Mouse (Mus musculus): ENCODE results near the gene Sowahd.

Sowahd gene

DNA sequence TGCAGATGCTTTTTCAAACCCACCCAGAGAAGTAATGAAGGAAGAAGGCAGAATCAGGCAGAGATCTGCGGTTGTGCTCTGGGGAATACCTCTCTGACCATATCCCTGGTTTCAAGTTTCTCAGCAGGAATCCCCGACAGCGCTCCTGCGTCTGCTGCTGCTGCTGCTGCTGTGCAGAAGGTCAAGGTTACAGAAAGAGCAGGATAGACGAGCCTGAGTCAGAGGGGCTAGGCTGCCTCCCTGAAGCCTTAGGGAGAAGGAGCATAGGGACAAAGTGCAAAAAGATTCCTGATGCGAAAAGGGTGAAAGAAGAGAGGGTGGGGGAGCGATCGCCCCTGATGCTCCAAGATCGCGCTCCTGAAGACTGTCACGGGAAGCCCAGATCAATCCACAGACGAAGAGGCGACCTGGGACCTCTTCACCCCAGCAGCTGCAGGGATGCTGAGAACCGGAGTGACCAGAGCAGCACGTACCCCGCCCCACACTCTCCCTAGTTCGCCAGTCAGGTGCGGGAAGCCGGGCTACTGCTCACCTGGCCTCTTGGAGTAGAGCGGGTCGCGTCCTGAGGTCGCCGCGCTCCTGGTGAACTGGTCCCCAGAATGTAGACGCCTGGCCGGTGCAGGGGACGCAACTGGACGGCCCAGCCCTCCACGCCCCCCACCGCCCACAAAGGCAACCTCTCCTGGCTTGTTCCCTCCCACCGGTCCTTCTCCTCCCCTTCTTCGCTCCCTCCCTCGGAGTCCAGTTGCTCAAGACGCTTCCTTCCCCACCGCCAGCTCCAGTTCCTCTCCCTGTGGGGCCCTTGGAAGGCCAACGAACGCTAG is at the start of gene Sowahd:
Gene Sowahd (plus strand): TSS at position 780 of the 824 bp plus-strand sequence.
- DNase-seq (ENCODE audit: low spot score): peak; percentile 25

DNA sequence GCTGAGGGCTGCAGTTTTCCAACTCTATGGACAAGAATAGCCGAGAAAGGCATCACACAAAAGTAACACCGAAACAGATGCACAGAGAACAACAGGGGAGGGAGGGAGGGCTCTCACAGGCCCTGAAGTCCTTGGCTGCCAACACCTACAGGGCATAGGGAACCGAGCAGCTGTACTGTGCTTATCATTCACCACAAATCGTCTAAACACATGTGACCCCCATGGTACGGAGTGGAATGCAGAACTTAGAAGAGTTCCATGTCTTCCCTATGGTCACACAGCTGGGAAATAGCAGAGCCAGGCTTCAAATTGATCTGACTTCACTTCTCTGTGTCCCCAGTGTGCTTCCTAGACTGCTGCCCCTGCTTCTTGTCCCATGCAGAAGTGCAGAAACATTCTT is 34.8 kb upstream of the Sowahd start:
- no peak for DNase-seq (ENCODE audit: low spot score)

DNA sequence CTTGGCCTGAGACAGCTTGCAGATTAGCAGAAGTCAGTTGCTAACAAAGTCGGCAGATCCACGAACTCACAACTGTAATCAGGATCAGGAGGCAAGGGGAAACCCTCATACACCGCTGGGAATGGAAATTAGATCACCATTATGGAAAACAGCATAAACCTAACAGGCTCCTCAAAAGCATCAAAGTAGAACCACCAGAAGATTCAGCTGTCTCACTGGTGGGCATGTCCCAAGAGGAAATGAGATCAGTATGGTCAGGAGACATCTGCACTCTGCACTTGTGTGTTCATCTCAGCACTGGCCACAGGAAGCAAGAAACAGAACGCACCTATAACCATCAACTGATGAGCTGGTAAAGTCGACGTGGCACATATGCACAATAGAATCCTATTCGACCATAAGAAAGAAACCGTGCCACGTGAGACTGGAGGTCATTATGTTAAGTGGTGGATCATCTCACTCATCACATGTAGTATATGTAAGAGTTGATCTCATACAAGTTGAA is 30.4 kb upstream of the Sowahd start:
- DNase-seq (ENCODE audit: low spot score): no peak

DNA sequence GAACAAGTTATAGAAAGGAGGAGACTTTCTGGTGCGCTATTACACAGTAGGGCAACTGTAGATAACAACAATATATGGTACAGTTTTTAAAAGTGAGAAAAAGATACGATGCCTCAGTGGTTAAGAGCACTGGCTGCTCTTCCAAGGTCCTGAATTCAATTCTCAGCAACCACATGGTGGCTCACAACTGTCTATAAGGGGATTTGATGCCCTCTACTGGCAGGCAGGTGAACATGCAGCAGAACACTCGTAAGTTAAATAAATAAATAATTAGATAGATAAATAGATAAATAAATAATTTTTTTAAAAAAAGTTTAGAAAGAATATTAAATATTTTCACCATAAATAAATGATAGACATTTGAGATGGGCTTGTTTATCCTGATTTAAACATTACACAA is 29.6 kb upstream of the Sowahd start:
- peak; percentile 10 for DNase-seq (ENCODE audit: low spot score)

DNA sequence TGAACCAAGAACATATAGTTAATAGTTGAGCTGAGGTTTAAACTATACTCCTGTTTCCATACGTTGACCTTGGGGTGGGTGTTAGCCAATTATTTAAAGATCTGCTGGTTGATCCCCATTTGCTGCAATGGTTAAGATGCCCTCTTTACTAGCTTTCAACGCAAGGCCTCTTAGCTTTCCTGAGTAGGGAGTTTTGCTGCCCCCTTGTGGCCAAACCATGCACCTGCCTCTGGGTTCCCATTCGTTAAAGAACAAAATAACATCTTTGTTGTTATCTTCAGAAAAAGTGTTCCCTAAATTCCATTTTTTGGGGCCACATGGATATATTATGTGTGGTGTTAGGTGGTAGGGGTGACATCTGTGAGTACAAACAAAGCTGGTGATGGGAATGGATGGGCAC is 26.0 kb upstream of the Sowahd start:
- DNase-seq (ENCODE audit: low spot score): peak; percentile 65

DNA sequence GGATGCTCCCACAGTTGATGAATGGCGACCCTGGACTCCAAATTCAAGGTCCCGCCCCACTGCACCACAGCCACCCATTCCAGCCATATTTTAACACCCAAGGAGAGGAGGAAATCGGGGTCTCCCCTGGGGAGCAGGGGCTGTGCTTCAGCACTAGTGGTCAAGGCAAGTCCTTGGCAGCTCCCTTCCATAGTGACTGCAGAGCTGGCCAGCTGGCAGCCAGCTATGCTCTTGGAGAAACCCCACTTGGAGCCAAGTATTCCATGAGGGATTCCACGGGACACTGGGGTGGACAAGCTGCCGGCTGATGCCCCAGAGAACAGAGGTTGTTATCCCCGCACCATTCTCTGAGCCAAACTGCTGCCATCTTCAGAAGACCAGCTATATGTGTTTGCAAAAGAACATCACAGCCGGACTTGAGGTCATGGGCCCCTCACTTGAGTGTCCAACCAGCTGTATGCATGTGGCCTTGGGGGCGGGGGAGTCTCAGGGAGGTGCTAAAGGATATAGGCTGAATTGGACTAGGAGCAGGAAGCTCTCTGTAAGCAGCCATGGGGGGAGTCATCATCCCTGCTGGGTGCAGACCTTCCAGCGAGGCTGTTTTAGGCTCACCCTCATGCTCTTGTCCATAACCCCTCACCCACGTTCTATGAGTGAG is 24.9 kb upstream of the Sowahd start:
- DNase-seq (ENCODE audit: low spot score): no peak

DNA sequence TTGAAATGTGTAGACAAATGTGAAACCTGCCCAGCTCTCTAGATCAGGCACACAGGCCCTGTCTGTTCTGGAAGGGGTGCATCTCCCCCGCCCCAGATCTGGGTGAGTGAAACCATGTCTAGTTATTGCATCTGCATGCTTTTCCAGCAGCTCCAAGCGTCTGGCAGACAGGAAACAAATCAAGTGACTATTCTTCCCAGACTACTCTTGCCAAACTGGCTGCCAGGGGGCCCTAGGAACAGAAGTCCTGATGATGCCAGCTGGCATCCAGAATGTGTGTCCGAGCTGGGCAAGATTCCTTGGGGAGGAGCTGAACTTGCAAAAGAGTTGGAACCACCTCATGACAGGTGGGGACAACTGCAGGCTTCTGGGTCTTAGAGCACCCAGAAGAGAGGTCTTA is 20.3 kb upstream of the Sowahd start:
- no peak for DNase-seq (ENCODE audit: low spot score)

DNA sequence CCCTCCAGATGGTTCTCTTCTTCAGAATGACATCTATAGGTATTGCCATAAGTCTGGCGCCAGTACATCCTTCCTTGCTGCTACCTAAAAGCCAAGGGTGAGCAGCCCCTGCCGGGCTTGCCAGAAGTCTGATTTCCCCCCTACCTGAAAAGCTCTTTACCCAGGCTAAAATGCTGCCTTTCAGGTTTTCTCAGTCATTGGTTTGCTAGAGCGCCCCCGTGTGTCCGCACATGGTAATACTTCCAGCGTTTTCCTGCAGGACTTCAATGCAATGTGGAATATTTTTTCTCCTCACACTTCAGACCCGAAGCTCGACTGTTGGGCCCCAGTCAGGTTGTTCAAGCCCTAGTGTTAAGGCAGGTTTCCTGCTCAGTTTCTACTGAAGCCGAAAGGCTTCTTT is 5.9 kb upstream of the Sowahd start:
- DNase-seq (ENCODE audit: low spot score): peak; percentile 49

DNA sequence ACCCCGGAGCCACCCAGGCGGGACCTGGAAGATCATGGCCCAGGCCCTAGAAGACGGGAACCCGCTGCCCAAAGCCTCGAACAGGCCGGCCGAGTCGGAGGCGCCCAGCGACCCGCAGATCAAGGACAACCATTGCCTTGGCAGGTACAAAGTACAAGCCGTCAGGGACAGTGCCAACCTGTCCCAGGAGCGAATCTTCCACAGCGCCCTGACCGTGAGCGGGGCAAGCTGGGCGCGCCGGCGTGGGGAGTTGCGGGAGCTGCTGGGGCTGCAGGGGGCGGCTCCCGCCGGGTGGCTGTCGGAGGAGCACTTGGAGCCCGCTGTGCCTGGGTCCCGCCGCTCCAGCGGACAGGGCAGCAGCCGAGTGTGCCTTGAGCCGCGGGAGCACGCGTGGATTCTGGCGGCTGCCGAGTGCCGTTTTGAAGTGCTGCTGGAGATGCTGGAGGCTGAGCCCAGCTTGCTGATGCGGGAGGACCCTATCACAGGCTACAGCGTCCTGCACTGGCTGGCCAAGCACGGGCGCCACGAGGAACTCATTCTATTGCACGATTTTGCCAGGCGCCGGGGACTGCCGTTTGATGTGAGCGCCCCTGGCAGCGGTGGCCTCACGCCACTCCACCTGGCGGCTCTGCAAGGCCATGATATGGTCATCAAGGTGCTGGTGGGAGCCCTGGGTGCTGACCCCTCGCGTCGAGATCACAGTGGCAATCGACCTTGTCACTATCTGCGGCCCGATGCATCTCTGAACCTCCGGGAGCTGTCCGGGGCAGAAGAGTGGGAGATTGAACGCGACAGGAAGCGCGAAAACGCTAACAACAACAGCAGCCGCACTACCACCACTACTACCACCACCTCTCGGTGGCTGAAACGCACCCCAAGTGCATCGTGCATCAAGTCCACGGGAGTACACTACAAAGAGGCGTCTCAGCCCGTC is 512 bp downstream of the Sowahd start:
- no peak for DNase-seq (ENCODE audit: low spot score)

DNA sequence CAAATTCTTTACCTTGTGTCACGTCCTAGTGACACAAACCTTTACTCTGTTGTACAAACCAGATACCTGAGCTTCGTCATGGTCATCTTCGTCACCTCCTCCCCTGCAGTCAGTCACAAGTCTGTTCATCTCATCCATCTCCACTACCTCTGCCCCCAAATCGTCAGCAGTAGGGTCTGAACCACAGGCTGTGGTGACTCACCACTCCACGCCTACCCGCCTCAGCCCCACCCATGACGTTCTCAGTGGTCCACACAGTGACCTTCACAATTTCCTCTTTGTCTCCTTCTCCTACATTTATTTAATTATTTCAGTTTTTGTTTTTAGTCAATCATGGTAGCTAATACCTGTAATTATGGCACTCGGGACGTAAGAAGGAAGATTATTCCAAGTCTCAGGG is 15.3 kb downstream of the Sowahd start:
- no peak for DNase-seq (ENCODE audit: low spot score)

DNA sequence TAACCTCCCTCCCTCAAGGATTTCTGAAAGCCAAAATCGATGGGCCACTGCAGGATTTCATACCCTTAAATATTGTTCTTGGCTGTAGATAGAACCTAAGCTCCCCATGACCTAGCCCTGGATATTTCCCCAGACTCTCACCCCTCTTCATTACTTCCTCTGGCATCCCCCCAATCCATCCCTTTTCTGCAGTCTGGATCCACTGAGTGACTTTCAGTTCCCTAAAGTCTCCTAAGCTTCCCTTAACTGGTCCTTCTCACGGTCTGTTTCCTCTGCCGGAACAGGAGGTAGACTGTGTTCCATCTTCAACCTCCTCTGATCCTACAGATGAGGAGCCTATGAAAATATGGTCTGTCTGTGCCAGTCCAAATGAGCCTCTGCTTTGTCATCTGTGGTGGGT is 18.7 kb downstream of the Sowahd start:
- no peak for DNase-seq (ENCODE audit: low spot score)

DNA sequence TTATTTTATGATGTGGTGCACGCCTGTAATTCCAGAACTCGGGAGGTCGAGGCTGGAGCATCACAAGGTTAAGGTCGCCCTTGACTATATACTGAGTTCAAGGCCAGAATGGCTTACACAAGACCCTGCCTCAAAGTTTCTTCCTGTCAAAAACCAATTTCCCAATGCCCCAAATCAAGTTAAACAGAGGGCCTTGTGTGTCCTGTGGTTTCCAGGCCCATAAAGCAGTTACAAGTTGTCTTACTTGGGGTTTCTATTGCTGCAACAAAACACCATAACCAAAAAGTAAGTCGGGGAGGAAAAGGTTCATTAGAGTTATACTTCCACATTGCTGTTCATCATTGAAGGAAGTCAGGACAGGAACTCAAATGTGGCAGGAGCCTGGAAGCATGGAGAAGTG is 20.1 kb downstream of the Sowahd start:
- DNase-seq (ENCODE audit: low spot score): no peak

DNA sequence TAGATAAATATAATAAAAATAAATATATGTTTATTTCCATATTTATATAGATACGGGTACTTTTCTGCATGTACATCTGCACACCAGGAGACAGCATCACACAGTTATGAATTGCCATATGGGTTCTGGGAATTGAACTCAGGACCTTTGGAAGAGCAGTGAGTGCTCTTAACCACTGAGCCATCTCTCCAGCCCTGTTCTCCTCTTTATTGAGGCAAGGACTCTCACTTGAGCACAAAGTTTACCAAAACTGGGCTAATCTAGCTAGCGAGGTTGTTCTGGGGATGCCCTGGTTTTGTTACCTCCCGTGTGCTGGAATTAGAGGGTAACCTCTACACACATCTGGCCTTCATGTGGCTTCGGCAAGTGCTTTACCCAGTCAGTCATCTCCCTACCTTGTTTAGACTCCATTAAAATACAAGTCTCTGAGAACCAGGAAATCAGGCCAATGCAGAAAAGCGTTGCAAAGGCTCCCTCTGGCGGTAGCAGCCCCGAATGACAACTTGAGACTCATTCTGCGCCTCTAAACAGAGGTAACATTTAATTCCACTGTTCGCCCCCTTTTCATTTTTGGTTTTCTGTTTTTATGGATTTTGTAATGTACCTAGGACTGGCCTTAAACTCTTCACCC is 25.7 kb downstream of the Sowahd start:
- DNase-seq (ENCODE audit: low spot score): peak; percentile 58

DNA sequence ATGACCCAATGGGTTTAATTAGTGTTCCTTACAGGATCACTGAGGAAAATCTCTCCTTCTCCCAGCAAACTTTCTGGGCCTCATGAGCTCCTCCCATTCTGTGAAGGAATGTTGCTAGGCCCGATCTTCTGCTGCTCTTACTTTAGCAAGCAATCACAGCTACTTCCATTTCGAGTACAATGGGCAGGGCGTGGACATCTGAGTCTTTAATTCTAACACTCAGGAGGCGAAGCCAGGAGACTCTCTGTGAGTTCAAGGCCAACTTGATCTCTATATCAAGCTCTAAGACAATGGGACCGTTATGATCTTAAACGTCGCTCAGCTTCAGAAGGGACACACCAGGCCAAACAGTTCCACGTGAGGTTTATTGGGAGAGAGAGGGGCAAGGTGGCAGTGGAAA is 28.0 kb downstream of the Sowahd start:
- no peak for DNase-seq (ENCODE audit: low spot score)

DNA sequence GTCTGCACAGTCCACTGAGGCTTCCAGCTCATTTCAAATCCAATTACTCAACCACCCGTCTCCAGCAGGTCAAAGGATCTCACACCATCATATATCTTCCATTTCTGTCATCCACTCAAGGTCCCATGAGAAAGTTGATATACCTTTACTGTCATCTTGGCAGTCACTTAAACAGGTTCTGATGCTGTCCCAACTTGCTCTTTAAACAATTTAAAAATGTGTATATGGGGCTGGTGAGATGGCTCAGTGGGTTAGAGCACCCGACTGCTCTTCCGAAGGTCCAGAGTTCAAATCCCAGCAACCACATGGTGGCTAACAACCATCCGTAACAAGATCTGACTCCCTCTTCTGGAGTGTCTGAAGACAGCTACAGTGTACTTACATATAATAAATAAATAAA is 31.7 kb downstream of the Sowahd start:
- peak; percentile 9 for DNase-seq (ENCODE audit: low spot score)

DNA sequence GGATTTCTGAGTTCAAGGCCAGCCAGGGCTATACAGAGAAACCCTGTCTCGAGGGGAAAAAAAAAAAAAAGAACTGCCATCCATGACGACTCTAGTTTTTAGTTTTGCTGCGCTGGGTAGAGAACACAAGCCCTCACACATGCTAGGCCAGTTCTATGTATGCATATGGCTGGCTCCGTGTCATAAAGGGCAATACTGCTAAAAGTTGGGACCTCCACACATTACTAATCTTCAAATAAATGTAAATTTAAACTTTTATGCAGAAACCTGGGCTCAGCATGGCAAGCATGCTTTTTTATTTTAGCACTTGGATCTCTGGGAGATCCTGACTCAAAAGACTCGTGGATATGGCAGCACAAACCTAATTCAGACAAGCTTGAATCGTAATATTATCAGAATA is 32.5 kb downstream of the Sowahd start:
- peak; percentile 5 for DNase-seq (ENCODE audit: low spot score)

DNA sequence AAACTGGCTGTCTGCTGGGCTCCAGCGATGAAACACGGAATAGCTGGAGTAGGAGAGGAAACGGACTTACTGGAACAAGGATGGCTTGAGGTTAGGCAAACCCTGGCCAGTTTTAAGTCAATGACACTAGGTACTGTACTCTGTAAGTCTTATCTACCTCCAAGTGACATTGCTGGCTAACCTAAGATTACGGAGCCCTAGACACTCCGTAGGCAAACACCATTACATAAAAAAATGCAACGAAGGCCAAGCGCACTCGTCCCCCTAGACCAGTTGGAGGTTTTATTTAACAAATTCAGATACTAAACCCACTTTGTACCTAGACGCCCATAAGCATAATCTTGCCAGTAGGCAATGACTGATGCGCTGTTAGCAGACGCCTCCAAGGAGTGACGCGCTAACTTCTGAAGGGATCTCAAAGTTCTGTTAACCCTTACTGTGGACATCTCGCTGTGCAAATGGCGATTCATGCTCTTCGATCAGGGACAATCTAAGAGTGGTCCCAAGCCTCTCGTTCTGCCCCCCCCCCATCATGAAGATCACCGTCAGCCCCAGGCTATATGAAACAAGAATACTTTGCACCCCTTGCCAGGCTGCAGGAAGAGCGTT is 35.8 kb downstream of the Sowahd start:
- DNase-seq (ENCODE audit: low spot score): peak; percentile 26

DNA sequence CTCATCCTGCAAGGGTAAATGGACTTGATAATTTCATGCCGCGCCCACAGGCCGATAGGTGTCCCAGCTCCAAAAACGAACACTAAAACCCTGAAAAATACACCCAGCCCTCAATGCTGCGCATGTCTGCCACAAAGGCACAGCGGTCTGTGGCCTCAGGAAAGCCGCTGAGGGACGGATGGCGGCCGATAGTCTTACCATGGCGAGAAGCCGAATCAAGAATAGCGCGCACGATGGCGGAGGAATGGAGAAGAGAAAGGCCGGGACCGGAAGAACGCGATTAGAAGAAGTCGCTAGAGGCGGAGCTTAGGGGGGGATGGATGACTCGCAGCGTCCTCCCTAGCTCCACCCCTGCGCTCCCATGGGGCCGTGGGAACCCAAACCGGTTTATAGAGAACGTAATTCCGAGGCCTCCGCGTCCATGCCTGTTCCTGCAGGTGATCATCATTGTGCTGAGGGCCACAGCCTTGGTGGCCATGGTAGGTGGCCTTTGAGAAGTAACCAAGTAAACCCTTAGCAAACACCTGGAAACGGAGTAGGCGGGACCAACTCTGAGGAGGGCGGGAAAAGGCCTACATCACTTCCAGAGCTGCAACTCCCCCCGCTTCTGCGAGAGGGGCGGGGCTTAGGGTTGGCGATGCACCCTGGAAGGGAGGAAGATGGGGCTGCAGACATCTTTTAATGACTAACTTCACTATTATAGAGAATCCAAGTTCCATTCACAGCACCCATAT is 36.4 kb downstream of the Sowahd start, which contains the start of gene Rpl39:
Gene Rpl39 (minus strand): TSS at position 476 of the 734 bp plus-strand sequence.
- DNase-seq (ENCODE audit: low spot score): peak; percentile 90

DNA sequence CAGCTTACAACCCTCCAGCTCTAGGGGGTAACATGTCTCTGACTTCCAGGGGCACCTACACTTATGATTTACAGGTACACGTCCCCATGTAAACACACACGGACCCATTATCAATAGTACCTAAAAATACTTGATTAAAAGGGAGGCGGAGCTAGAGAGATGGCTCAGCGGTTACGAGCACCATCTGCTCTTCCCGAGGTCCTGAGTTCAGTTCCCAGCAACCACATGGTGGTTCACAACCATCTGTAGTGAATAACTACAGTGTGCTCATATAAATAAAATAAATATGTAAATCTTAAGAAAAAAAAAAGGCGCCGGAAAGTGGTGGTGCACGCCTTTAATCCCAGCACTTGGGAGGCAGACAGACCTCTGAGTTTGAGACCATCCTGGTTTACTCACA is 37.0 kb downstream of the Sowahd start:
- DNase-seq (ENCODE audit: low spot score): no peak

DNA sequence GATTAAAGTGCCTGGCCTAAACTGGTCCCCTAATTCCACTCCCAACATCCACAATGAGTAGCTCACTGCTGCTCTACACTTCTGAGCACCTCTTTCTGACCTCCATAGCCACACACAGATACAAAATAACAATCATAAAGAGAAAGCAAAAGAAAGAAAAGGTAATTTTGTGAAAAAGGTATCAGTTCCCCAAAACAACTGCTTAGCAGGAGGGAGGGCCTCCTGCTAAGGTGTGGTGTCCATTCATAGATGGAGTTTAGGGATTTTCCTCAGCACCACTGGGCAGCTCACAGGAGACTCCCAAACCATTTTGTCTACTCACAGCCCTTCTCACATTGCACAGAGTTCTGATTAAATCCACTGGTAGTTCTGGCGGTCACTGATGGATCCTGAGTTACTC is 40.1 kb downstream of the Sowahd start:
- DNase-seq (ENCODE audit: low spot score): no peak

DNA sequence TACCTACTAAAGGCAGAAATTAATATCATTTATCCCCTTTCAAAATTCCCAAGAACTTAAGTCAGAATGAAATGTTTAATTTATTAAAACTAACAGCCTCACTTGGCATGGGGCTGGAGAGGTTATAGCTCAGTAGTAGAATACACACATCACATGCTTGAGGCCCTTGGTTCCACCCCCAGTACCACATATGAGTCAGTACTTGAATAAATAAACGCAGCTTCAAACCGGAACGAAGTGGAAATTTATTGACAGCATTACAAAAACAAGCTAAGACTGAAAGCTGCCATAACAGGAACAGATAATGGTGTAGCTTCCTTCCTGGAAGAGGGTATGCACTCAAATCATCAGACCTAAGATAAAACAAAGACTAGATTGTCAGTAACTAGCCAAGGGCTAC is 42.8 kb downstream of the Sowahd start:
- no peak for DNase-seq (ENCODE audit: low spot score)

Measured in embryo, embryonic 10 days (tissue).